Mouse (Mus musculus): ENCODE data around the gene Ccdc121. TPM values are rescaled to one million over a fixed set of nuclear protein-coding genes. Genes with fewer than 3 reads are reported as not detected.

Gene Ccdc121
- polyA plus RNA-seq, 1 experiment from 2014 or later, result not detected

- no peaks in the 10 kb centered on the region for H3K36me3 ChIP-seq (ENCODE audit: control insufficient read depth, insufficient read depth, low read length)
- ATAC-seq (ENCODE audit: insufficient read depth, low FRiP score, low TSS enrichment), result no peak
- no peak for DNase-seq (ENCODE audit: low spot score)
- H3K4me1 ChIP-seq (ENCODE audit: control insufficient read depth, insufficient read depth, low read length), result no peaks in the 10 kb centered on the region
- H3K9me3 ChIP-seq (ENCODE audit: control insufficient read depth, low read length), result no peaks in the 10 kb centered on the region
- H3K4me2 ChIP-seq (ENCODE audit: low read depth), result no peak overlapping the region
- no peak overlapping the region for H3K9ac ChIP-seq (ENCODE audit: low read length)
- WGBS, result 82% methylated on average over 5 of the region's 5 CpGs
- no peak overlapping the region for H3K4me3 ChIP-seq (ENCODE audit: low read depth, low read length)
- no peak overlapping the region for H3K27ac ChIP-seq (ENCODE audit: low read depth, low read length)
- no peaks in the 10 kb centered on the region for H3K27me3 ChIP-seq (ENCODE audit: control insufficient read depth, insufficient read depth, low read length)
Observed at GRCm38 (mm10) chr1:181543711-181544383, 32.6 kb upstream of the Ccdc121 start.

GRCm38 (mm10) chr1:181539846-181540769 lies 28.9 kb upstream of the Ccdc121 start:
- H3K27me3 ChIP-seq (ENCODE audit: control insufficient read depth, insufficient read depth, low read length), result no peaks in the 10 kb centered on the region
- no peak overlapping the region for H3K4me3 ChIP-seq (ENCODE audit: low read depth, low read length)
- H3K4me1 ChIP-seq (ENCODE audit: control insufficient read depth, insufficient read depth, low read length), result no peaks in the 10 kb centered on the region
- ATAC-seq (ENCODE audit: insufficient read depth, low FRiP score, low TSS enrichment), result no peak
- no peak overlapping the region for H3K9ac ChIP-seq (ENCODE audit: low read length)
- no peaks in the 10 kb centered on the region for H3K36me3 ChIP-seq (ENCODE audit: control insufficient read depth, insufficient read depth, low read length)
- whole genome bisulfite sequencing, result 70% methylated on average over 22 of the region's 22 CpGs
- no peak overlapping the region for H3K27ac ChIP-seq (ENCODE audit: low read depth, low read length)
- no peaks in the 10 kb centered on the region for H3K9me3 ChIP-seq (ENCODE audit: control insufficient read depth, low read length)
- no peak overlapping the region for H3K4me2 ChIP-seq (ENCODE audit: low read depth)
- no peak for DNase-seq (ENCODE audit: low spot score)

DNA sequence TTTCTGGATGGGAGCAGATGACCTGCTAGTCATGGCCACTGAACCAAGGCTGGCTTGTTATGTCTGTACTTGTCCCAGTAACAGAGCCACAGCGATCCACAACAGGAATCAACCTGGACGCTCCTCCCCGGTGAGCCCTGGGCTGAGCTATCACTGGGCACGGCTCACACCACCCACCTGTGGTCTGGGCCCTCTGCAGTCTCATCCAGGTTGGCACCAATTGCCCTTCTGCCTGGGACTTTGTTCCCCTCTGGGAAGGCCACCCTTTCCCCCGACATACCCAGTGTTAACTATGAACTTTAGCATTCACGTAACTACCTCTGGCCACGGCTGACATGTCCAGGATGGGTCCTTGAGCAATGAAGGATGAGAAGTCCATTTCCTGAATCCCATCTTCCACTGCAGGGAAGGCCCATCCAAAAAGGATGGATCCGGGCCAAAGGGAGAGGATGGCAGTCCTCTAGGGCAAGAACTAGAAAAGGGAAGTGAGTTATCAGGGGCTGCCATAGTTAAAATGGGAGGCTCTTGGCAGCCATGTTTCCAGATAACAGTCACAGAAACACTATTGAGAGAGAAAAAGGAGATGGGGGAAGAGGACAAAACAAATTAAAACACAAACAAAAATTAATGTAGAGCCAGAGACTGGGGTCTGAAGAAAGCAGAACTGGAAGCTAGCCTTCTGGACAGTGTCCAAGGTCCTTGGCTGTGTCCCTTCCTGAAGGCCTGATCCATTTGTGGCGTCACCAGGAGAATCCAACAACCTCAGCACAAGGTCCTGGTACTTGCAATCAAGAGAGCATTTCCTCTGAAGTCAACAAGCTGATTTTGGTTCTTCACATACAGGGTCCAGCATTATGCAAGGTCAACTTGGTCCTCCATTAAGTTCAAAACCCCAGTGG lies 26.6 kb upstream of the Ccdc121 start:
- Histone ChIP-seq H3K4me3 (ENCODE audit: low read depth, low read length) (no peak overlapping the region), H3K4me1 (ENCODE audit: control insufficient read depth, insufficient read depth, low read length) (no peaks in the 10 kb centered on the region), H3K9ac (ENCODE audit: low read length) (no peak overlapping the region), H3K4me2 (ENCODE audit: low read depth) (no peak overlapping the region), H3K27ac (ENCODE audit: low read depth, low read length) (no peak overlapping the region), H3K36me3 (ENCODE audit: control insufficient read depth, insufficient read depth, low read length) (no peaks in the 10 kb centered on the region), H3K9me3 (ENCODE audit: control insufficient read depth, low read length) (no peaks in the 10 kb centered on the region), H3K27me3 (ENCODE audit: control insufficient read depth, insufficient read depth, low read length) (no peaks in the 10 kb centered on the region)
- ATAC-seq (ENCODE audit: insufficient read depth, low FRiP score, low TSS enrichment) (no peak), DNase-seq (ENCODE audit: low spot score) (no peak)
- WGBS, result 90% methylated on average over 9 of the region's 9 CpGs

DNA sequence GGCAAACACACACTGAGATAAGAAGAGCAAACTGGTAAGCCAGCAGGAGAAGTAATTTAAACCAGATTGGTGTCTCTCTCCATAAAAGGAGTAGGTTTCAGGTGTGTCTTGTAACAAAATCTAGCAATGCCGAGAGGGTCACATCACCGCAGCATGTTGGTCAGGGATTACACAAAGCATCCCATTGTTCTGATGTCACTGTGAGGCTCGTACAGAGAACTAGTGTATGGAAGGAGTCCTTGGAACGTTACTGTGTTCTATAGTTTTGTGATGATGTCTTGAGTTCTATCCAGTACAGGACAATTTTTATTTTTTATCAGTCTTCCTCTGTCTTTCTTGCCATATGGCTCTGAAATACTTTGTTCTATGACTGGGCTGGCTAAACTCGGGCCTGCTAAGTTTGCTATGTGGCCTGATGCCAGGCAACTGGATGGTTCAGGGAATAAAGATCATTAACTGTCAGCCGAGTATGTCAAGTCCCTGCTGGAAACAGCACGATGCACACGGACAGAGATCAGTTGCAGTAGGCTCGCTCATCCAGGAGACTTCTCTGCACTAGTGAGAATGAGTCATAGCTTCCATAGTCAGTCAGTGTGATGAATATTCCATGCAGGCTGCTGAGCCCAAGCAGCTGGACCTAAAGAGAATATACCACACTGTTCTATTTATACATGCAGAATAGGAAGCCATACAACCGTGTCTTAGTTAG lies 24.1 kb upstream of the Ccdc121 start:
- Histone ChIP-seq H3K4me3 (ENCODE audit: low read depth, low read length) (no peak overlapping the region), H3K4me1 (ENCODE audit: control insufficient read depth, insufficient read depth, low read length) (no peaks in the 10 kb centered on the region), H3K36me3 (ENCODE audit: control insufficient read depth, insufficient read depth, low read length) (no peaks in the 10 kb centered on the region), H3K27me3 (ENCODE audit: control insufficient read depth, insufficient read depth, low read length) (no peaks in the 10 kb centered on the region), H3K9me3 (ENCODE audit: control insufficient read depth, low read length) (no peaks in the 10 kb centered on the region), H3K9ac (ENCODE audit: low read length) (no peak overlapping the region), H3K27ac (ENCODE audit: low read depth, low read length) (no peak overlapping the region), H3K4me2 (ENCODE audit: low read depth) (no peak overlapping the region)
- WGBS, result 65% methylated on average over 10 of the region's 10 CpGs
- ATAC-seq (ENCODE audit: insufficient read depth, low FRiP score, low TSS enrichment), result no peak
- no peak for DNase-seq (ENCODE audit: low spot score)

- Histone ChIP-seq H3K36me3 (ENCODE audit: control insufficient read depth, insufficient read depth, low read length) (no peaks in the 10 kb centered on the region), H3K27ac (ENCODE audit: low read depth, low read length) (no peak overlapping the region), H3K4me2 (ENCODE audit: low read depth) (no peak overlapping the region), H3K9ac (ENCODE audit: low read length) (no peak overlapping the region), H3K27me3 (ENCODE audit: control insufficient read depth, insufficient read depth, low read length) (no peaks in the 10 kb centered on the region), H3K4me3 (ENCODE audit: low read depth, low read length) (no peak overlapping the region), H3K9me3 (ENCODE audit: control insufficient read depth, low read length) (no peaks in the 10 kb centered on the region), H3K4me1 (ENCODE audit: control insufficient read depth, insufficient read depth, low read length) (no peaks in the 10 kb centered on the region)
- ATAC-seq (ENCODE audit: insufficient read depth, low FRiP score, low TSS enrichment) (no peak), DNase-seq (ENCODE audit: low spot score) (no peak)
- WGBS, result 81% methylated on average over 4 of the region's 4 CpGs
Observed at GRCm38 (mm10) chr1:181529368-181529767, 18.1 kb upstream of the Ccdc121 start.

DNA sequence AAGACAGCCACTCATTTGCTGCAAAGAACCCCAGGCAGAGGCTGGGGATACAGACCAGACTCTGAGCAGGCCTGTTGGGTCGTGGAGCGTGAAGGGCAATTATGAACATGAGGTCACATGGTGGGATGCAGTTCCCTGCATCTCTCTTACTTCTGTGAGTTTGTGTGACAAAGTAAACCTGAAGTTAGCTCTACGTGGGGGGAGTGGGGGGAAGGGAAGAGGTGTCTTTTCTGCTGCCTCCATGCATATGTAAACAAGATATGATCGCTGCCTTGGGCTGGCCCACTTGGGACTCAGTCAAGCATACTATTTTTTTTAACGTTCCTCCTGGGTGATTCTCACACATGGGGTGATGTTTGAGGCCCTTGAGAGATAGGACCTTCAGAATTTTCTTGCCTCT lies 14.7 kb upstream of the Ccdc121 start:
- Histone ChIP-seq H3K36me3 (ENCODE audit: control insufficient read depth, insufficient read depth, low read length) (no peaks in the 10 kb centered on the region), H3K27ac (ENCODE audit: low read depth, low read length) (no peak overlapping the region), H3K4me1 (ENCODE audit: control insufficient read depth, insufficient read depth, low read length) (no peaks in the 10 kb centered on the region), H3K9me3 (ENCODE audit: control insufficient read depth, low read length) (no peaks in the 10 kb centered on the region), H3K9ac (ENCODE audit: low read length) (no peak overlapping the region), H3K4me2 (ENCODE audit: low read depth) (no peak overlapping the region), H3K4me3 (ENCODE audit: low read depth, low read length) (no peak overlapping the region), H3K27me3 (ENCODE audit: control insufficient read depth, insufficient read depth, low read length) (no peaks in the 10 kb centered on the region)
- WGBS, result 64% methylated on average over 5 of the region's 5 CpGs
- DNase-seq (ENCODE audit: low spot score) (no peak), ATAC-seq (ENCODE audit: insufficient read depth, low FRiP score, low TSS enrichment) (no peak)

DNA sequence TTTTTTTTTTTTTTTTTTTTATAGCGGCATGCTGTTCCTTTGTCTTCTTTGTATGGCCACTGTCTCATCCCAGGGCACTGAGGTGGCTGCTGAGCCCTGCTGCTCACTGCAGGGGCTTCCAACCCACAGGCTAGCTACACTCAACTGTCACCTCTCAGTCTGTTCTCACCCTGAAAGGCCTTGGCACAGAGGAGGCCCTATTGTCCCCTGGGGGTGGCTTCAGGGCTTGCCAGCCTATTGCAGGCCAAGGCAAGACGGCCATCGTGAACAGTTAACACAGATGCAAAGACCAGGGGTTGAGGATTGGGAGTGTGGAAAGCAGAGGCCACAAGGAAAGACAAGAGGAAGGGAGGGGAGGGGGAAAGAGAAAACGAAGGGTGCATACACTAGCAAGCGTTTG lies 12.6 kb upstream of the Ccdc121 start:
- DNase-seq (ENCODE audit: low spot score), result no peak
- no peak overlapping the region for H3K4me2 ChIP-seq (ENCODE audit: low read depth)
- no peak overlapping the region for H3K4me3 ChIP-seq (ENCODE audit: low read depth, low read length)
- WGBS, result 65% methylated on average over 5 of the region's 5 CpGs
- H3K9ac ChIP-seq (ENCODE audit: low read length), result no peak overlapping the region
- H3K27me3 ChIP-seq (ENCODE audit: control insufficient read depth, insufficient read depth, low read length), result no peaks in the 10 kb centered on the region
- H3K27ac ChIP-seq (ENCODE audit: low read depth, low read length), result no peak overlapping the region
- no peaks in the 10 kb centered on the region for H3K36me3 ChIP-seq (ENCODE audit: control insufficient read depth, insufficient read depth, low read length)
- no peaks in the 10 kb centered on the region for H3K4me1 ChIP-seq (ENCODE audit: control insufficient read depth, insufficient read depth, low read length)
- no peaks in the 10 kb centered on the region for H3K9me3 ChIP-seq (ENCODE audit: control insufficient read depth, low read length)
- no peak for ATAC-seq (ENCODE audit: insufficient read depth, low FRiP score, low TSS enrichment)

DNA sequence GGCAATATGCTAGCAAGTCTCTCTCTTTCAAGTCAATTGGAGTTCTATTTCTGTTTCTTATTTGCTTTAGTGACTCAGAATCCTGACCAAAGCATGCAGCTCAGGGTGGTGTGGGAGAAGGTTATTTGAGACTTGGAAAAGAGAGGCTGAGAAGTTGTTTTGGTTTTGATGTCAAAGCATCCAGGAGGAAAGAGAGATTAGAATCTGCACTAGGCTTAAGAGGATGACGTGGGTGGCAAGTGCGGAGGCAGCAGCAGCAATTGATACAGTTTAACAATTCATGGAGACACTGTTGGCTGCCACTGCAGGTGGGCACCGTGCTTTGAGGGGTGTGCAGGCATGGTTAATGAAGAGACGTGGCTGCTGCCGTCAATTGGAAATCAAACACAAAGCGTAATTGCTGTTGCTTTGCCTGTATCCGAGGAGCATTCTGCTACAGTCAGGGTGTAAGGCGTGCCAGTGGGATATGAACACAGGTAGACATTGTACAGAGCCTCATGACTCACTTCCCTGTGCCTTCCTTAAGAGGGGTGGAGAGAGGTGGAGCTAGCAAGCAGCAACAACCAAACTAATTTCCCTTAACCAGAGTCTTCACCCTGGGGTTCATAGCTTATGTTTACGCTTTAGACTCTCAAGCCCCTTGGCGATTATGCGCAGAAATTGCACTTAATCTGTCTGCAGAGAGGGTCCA lies 10.3 kb upstream of the Ccdc121 start:
- ATAC-seq (ENCODE audit: insufficient read depth, low FRiP score, low TSS enrichment), result no peak
- H3K36me3 ChIP-seq (ENCODE audit: control insufficient read depth, insufficient read depth, low read length), result no peaks in the 10 kb centered on the region
- H3K27me3 ChIP-seq (ENCODE audit: control insufficient read depth, insufficient read depth, low read length), result no peaks in the 10 kb centered on the region
- no peaks in the 10 kb centered on the region for H3K4me1 ChIP-seq (ENCODE audit: control insufficient read depth, insufficient read depth, low read length)
- no peak overlapping the region for H3K4me3 ChIP-seq (ENCODE audit: low read depth, low read length)
- 86% methylated on average over 11 of the region's 11 CpGs for WGBS
- H3K4me2 ChIP-seq (ENCODE audit: low read depth), result no peak overlapping the region
- no peak overlapping the region for H3K27ac ChIP-seq (ENCODE audit: low read depth, low read length)
- no peak for DNase-seq (ENCODE audit: low spot score)
- no peak overlapping the region for H3K9ac ChIP-seq (ENCODE audit: low read length)
- no peaks in the 10 kb centered on the region for H3K9me3 ChIP-seq (ENCODE audit: control insufficient read depth, low read length)

Data from neural tube, embryonic 11.5 days (tissue).